Mouse (Mus musculus): Measurements from ENCODE around the gene Jun.

Gene Jun

DNA sequence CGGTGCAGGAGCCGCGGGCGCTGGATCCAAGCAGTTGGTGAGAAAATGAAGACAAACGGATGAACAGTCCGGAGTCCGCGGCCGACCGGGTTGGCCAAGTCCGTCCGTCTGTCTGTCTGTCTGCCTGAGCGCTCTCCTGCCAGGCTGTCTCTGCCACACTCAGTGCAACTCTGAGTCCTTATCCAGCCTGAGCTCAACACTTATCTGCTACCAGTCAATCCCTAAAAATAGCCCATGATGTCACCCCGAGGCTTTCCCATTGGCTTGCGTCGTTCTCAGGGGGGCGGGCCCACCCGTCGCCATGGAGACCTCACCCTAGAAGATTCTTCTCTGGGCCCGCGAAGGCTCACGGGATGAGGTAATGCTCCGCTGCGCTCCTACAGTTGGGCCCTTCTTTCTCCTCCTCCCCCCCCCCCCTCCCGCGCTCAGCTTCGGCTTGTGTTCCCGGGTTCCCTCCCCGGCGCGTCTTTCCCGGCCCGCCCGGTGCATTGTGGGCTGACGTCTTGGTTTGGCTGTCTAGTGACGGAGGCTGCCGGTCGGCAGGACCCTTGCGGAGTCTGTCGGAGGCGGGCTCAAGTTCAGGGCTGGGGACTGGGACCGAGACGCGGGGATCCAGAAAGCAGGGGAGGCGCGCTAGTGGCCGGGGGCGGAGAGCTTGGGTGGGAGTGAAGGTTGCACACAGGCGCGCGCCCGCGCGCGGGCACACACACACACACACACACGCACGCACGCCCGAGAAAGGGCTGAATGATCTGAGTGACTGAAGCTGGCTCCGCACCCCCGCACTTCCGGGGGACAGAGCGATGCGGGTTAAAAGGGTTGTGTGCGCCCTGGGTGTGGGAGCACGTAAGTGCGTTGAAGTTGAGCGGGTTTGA lies at the start of gene Jun:
Gene Jun, minus strand, starts transcription at position 198 of the 875 bp plus-strand sequence.
- peak; percentile 100 for DNase-seq

DNA sequence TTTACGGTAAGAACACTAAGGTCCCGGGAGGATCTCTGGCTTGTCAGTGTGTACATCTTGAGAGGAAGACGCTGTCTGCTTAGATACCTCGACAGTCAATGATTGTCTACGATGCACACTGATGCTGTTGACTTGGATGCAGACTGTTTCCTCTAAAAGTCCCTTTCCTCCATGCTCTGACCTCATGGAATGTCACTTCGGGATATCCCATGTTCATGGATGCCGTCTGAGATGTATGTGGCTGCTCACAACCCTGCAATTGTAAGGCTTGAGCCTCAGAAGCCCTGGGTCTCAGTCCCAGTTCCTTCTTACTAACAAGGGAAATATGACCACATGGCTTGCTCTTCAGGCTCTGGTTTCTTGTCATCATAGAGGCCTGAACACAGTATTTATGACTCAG lies 49.7 kb upstream of the Jun start:
- DNase-seq: no peak

DNA sequence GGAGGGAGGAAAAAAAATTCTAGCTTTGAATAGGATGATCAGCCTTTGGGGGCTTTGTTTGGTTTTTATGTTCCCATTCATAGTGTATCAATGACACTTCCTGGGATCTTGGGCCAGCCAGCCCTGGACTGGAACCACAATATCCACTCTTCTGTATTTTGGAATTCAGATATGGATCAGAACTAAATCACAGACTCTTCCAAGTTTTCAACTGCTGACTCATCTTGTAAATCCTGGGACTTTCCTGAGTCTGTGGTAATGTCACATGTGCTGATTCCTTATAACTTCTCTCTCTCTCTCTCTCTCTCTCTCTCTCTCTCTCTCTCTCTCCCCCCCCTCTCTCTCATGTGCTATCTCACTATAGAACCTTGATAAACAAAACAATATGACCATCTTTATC lies 48.7 kb upstream of the Jun start:
- no peak for DNase-seq

DNA sequence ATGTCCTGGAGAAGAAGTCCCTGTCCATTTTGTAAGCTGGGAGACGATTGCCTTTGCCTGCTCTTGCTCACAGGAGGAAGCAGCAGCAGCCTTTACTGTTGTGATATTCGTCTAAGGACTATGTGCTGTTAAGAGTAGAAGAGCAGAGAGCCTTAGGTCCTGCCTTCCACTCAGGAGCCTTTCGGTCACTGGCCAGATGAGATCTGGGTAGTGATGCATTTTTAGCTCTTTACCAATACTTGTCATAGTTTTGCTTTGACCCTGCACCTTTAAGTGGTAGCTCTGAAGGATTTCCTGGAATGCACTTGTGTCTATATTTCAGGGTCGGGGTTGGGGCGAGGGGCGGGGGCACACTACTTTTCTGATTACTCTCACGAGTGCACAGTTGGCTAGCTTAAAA lies 47.4 kb upstream of the Jun start:
- DNase-seq: no peak

DNA sequence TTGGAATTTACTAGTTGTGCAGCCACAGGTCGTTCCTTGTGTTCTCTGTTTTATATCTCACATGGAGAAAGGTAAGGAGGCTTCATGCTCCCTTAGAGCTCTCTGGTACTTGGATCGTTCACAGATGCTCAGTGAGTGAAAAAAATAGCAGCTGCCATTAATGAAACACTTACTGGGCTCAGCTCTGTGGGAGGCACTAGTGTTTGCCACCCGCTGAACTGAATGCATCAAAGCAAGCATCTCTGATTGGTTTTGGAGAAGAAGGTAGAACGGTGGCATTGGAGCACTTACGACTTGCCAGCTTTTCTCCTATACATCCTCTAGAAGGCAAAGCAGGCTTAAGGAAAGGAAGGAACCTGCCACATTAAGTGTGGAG lies 46.7 kb upstream of the Jun start:
- peak; percentile 39 for DNase-seq

DNA sequence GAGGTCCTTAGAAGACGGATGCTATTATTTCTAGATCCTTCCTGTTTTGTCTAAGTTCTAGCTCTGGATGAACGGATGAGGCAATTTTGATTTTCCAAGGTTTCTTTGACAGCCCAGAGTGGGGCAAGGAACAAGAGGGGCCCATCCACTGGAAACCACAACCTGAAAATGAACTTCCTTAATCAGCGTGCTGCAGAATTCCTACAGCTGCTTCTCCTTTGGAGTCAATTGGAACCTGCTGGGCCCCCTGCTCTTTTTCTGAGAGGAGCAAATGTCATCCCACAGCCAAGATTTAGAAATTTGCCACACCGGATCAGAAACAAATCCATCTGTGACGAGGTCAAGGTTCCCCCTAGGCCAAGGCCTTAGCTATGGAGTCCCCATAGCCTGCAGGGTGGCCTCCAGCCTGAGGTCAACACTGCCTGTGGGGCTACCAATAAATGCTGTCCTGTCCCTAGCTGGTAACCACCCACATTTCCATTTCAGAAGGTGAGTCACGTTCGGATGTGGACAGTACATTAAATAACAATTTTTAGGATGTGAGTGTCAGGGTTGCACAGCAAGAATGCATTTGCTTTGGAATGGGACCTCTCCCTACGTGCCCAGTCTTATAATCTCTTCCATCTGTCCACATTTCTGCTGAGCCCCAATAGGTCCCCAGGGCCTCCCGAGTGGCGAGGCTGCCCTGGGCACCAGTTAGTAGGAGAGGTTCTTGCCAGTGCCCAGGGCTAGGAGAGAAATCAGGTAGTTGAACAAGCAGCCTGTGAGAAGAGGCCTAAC lies 46.1 kb upstream of the Jun start:
- no peak for DNase-seq

DNA sequence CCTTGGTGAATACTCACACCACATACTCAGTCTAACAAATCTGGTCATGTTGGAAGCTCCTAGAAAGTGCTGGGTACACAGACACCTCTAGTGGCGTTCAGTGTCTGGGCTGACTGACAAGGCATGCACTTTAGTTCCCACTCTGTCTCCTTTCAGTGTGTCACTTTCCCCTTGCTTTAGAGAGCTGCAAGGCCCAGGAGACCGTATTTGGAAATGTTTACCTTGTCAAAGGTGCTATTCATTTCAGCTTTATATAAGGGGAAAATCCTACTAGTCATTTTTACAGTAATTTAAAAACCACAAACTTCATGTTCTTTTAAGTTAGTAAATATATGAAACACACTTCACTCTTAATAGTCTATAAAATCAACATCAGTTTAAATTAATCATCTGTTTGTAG lies 44.7 kb upstream of the Jun start:
- DNase-seq: no peak

DNA sequence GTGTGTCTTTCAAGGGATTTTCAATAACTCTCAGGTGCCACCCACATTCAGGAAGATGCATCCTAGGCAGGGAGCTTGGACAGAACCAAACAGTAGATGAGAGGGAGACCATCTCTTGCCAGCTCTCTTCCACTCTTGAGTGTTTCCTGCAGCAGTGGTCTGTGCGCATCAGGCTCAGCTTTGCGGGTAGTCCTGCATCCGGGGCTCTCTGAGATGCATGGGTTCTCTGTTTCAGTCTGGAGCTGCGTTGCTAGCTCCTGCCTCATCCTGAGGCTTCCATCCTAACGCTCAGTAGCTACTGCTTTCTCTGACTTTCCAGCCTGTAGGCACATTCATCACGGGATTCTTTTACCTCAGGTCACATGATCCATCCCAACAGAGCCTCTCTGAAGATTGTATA lies 43.9 kb upstream of the Jun start:
- DNase-seq: no peak

DNA sequence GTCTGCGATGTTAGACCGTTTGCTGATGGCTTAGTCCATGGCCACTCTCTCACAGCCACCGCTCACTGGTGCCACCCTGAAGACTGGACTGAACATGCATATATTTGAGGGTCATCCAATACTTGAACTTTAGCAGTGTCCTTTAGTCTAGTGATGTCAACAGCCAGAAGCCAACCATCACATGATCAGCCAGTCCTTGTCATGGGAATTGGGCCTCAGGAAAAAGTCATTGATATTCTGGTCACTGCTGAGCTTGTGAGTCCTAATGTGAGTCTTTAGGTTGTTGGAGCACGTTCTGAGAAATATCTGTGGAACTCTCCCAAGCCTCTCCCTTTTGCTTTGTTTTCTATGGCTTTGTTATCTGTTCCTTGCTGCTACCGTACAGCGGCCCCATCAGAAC lies 43.3 kb upstream of the Jun start:
- DNase-seq: no peak

DNA sequence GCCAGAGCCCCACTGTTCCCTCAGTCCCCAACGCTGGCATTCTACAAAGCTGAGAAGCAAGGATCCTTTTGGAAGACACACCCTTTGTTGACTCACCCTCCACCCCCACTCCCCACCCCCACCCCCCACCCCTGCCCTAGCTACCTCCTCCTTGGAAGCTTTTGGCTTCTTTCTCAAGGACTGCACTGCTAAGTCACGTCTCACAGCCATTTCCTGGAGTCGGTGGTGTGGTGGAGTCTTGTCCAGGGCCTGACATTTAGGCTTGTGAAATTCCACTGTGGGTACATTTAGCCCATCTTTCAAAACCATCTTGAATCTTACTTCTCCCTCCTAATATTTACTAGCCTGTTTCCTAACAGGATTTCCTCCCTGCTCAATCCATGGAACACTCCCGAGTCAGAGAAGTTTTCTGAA lies 42.7 kb upstream of the Jun start:
- DNase-seq: no peak

DNA sequence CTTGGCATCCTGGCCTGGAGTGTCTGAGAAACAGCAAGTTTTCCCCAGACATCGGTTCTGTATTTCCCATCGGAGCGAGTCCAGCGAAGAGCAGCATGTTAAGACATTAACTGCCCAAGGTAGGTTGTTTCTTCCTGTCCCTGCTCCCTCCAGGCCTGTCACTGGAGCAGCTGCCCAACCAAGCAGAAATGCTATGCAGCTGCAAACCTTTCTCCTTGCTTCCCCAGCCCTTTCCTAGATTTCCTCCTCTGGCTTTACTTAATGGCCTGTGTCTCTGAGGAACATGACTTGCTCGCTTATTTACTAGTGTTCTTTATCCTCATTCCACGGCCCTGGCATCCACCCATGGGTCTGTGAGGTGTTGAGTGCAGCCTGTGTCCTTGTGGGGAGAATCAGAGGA lies 41.6 kb upstream of the Jun start:
- no peak for DNase-seq

DNA sequence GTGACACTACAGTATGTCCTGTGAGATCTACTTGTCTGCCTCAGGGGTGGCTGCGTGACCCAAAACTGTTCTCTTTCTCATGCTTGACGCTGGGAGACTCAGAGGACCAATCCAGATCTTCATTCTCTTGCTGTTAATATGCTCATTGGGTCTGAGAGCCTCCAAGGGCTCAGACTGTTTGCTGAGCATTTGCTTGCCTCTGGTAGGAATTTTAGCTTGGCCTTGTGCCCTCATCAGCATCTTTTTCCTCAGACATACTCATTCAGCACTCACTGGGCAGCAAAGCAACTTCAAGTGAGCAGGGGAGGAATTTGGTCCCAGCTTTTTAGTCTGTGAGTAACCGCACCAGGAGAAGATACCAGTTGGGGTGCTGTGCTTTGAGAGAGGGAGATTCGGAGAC lies 40.5 kb upstream of the Jun start:
- DNase-seq: no peak

DNA sequence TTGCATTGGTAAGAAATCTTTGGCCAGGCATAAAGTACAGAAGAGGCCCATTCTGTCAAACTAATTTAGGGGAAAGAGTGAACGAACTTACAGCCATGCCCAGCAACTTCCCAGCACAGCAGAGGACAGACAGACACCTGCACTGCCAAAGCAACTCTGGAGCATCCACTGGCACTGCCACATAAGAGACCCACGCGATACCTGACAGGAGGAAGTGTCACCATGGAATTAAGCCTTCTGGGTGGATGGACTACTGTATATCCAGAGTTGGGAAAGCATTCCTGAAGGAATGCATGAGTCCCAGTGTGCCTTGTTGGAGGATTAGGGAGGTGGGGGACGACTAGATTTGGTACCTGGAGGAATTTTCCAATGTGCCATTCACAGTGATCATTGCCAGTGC lies 39.5 kb upstream of the Jun start:
- DNase-seq: no peak

DNA sequence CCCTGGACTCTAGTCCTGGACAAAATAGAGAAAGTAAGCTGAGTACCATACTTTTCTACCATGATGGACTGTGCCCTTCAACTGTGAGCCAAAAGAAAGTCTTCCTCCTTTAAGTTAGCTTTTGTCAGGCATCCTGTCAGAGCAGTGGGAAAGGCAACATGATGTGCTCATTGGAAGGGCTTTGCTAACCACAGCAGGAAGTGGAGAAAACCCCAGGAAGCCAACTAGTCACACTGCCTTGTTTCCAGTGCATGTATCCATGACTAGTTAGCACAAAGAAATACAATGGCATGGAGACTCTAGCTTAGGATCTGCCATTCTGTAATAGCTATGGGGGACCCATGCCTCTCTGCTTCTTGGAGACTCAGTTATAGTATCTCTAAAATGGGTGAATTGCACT lies 37.9 kb upstream of the Jun start:
- DNase-seq: no peak

DNA sequence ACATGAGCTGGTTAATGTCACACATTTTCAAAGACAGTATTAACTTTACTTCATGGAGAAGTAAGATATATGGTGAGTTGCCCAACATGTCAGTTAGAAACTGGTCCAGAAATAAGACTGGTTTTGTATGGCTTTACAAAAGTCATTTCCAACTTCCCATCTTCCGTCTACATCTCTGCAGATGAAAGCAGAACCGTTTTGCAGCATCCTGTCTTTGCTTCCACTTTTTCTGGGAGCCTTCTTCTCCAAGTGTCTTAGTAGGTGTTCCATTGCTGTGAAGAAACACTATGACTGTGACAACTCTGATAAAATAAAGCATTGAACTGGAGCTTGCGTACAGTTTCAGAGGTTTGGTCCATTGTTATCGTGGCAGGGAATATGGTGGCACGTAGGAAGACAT lies 37.0 kb upstream of the Jun start:
- DNase-seq: no peak

DNA sequence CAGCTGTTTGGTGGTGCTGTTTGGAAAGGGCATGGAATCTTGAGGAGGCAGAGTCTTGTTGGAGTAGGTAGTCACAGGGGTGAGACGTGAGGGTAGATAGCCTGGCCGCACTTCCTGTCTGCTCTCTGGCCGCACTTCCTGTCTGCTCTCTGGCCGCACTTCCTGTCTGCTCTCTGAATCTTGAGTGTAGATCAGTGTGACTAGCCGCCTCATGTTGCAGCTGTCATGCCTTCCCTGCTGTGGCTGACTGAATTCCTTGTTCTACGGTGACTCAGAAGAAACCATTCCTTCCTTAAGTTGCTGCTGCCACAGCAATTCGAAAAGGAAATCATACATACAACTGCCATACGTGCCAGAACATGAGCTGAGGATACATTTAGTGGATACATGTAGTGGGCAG lies 31.9 kb upstream of the Jun start:
- DNase-seq: no peak

DNA sequence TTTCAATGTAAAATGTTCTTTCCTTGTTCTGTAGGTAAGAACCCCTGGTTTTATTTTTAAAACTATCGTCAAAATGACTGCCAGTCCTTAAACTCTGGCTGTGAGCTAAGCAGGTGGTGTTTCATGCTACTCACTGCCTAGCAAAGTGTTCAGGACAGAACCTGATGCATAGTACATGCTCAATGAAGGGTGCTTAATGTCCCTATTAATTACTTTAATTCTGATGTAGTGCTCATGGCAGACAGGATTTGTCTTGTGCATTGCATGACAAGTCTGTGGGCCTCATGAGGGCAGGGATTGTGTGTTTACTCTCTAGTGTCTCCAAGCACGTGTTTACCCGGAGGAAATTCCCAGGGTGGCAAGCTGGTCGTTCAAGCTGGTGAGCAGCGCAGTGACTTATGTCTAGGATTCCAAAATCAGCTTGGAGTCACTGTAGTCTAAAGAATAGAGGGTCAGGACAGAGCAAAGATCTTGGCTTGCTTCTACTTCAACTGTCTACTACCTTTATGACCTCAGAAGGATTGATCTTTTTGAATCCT lies 31.2 kb upstream of the Jun start:
- no peak for DNase-seq

DNA sequence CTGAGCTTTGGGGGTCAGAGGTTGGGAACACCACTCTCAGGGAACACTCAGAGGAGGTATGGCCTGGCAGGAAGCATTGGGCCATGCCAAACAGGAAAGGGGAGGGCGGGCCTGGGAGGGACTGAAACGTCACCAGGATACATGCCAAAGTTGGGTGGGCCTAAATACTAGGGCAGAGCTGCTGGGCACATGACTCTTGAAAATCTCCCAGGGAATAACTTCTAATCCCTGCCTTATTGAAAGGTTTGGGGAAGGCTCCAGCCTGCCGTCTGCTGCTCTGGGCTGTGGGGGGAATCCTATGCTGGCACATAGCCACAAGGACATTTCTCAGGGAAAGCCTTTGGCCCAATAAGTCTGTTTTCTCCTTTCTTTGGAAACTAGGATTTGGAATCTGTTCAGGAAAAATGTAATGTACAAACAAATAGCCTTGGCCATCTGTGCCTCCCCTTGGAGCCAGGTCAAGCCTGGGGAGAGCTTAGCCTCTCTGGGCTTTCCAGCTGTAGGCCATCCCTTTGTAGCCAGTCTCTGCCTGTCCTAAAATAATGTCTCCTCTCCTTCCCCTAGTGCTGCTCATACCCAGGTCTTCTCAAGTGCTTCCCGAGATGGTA lies 30.6 kb upstream of the Jun start:
- no peak for DNase-seq

DNA sequence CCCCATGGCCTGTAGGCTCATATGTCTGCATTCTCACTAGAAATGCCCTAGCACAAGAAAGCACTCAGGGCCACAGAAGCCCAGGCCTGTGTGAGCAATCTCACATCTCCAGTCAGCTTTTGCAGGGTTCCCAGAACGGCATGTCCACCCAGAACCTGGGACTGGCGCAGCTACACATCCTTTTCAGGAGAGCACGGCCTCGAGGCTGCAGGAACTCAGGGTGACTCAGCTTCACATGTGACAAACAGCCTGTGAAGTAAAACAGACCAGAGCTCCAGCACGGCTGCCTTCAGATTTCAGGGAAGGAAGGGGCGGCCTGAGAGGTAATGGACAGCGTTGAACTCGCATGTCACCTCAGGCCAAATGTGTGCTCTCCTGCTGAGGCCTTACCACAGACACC lies 29.6 kb upstream of the Jun start:
- no peak for DNase-seq

DNA sequence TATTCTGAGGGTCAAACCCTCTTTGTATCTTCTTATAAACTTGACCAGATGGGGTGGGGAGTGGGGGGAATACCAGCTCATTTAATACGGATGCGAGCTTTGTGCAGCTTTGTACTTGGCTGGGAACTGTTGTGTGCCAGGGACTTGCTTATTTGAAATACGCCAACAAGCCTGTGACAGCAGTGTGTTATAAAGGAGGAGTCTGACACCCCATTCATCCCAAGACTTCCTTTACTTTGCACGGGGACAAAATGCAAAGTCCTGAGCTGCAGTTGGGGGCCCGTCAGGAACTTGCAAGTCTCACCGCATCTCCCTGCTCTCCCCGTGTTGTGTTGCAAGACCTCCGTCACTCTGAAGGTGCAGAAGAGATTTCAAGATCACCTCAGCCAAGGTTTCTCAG lies 26.6 kb upstream of the Jun start:
- no peak for DNase-seq

DNA sequence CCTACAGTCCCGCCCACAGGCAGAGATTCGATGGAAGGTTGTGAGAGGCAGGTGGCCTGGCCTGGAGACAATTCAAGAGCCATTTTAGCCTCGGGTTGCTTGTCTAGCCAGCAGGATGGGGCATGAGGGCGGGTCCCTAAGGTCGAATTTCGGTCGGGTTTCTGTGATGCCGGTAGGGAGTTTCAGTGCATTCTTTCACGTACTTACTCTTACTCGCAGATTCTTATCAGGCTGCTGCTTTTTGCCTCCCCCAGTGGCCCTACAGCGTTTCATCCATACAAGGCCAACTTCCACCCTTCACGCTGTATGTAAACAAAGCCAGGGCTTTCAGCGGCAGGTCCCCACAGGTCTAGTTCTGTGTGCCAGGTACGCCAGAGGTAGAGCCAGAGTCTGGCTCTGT lies 24.3 kb upstream of the Jun start:
- DNase-seq: no peak

DNA sequence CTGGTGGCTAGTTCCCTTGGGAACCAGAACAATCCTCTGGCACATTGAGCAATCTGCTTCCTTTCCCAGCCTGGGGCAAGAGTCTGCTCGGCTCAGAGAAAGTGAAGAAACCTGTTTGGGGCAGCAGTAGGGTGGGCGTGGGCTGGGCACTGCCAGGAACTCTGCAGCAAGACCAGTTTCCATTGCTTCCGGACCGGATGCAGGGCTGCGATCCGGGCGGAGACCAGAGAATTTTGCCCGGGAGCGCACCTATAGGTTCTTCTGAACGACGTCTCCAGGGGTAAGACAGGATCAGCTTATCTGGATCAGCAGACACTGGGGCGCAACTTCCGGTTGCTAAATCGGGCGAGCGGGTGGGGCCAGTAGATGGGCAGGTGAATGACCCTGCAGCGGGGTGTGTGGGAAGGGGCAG lies 23.6 kb upstream of the Jun start:
- no peak for DNase-seq

DNA sequence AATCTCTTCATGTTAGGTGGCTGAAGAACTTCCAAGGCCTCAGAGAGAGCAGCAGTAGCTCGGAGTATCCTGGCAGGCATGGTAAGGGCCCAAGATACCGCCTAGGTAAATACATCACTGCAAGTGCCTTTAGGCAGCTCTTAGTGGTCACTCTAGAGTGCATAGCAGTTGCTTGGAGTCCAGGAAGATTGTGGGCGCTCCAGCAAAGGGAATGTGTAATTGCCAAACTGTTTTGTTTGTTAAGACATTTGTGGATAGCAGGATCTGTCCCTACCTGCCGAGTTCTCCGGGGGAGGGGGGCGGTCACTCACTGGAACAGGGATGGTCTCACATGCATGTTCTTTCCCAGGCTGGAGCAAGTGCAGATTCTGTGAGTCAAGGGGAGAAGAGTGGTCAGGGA lies 22.3 kb upstream of the Jun start:
- DNase-seq: no peak

DNA sequence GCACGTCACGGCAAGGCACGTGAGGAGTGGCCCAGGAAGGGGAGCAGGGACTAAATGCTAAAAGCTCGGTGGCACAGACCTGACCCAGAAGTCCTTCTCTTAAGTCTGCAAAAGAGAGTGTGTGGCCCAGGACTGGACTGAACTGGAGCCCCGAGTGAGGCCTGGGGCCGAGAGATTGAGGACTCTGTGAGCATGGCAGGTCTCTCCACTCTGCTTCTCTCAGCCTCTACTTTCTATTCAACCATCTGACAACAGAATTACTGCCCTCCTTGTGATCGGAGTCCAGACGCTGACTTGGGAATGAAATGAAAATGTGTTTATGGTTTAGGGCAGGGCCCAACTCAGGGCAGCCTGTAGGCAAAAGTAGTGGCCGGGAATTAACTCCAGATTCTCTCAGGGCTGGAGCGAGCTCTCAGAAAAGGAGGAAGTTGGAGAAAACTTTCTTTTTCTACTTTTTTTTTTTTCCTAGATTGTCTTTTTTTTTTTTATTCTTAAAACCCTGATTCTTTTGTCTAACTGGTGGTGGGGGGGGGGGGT lies 21.3 kb upstream of the Jun start:
- DNase-seq: no peak
